Mouse (Mus musculus) cerebellum, postnatal 10 days (tissue): ENCODE results near the gene Wars2.

Experiments used
- DNase-seq, 2 experiments: peaks; one replicate each; pipeline ENCODE4 v3.0.0; 2021; ENCODE audit warnings: mixed read lengths in 2 of 2

Gene Wars2

DNA sequence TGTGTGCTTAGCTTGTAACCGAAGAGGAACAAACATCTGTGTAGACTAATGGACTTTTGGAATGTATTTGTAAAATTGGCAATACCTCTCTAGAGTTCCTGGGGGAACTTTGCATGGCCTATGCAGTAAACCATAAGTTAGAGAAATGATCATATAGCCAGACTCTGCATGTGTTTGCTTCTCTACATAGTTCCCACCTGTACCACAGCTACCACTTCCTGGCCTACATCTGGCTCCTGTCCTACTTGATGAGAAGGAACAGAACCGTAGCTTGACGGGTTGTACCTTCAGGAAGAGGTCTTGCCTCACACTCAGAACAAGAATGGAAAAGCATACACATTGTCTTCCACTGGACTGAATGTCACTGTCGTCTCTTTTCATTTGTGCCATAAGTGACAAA lies 52.7 kb downstream of the Wars2 start:
- DNase-seq: no peak

DNA sequence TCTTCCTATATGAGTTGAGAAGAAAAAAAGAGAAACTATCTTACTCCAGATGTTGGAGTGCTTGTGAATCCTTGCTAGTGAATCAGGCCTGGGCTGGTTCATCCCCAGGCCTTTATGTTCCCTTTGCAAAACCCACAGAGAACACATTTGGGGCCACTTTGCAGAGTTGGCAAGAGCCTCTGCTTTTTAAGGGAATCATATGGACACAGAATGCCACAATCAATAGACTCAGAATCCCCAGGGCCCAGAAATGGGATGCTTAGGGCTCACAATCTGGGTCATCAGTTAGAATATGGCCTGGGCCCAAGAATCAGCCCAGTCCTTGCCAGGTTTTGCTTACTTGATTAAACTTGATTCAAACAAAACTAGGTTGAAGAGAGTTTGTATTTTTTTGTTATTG lies 62.5 kb downstream of the Wars2 start:
- DNase-seq: peak; percentile 18 to 34

DNA sequence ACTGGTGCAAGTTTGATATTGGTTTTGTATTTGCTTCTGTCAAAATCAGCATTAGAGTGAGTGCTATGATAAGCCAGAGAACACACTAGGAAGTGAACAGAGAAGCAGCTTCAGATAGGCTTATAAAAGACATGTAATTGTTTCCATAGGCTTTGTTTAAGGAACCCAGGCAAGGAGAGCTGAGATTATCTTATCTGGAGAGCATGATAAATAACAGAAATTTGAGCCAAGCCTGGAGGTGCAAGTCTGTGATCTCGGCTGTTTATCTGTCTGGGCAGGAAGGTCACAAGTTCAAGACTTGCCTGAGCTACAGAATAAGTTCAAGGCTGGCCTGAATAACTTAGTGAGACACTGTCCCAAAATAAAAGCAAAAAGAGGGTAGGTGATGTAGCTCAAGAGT lies 67.5 kb downstream of the Wars2 start:
- DNase-seq: no peak

DNA sequence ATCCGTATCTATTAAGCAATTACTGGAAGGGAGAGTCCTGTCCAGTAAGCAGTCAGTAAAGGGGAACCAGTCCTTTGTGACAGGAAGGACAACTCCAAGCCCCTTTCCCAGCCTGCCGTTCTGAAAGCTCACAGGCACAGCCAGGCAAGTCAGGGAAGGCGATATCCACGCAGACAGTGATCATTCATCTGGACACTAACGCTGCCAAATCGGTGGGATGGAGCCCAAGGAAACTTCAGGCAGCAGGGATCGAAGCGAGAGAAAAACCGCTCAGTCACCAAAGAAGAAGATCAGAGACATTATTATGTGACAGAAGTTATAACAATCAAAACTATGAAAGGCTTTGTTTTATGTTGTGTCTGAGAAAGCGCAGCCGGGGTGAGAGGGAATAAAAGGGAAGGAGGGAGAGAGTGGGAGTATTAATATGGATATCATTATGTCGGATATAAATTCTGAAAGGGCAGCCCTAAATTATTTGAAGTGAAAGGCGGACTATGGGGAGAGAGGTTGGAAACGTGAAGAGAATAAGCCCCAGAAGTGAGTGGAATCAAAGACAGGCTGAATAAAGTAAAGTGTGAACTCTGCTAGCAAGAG lies 70.3 kb downstream of the Wars2 start:
- peak; percentile 18 to 41 for DNase-seq

DNA sequence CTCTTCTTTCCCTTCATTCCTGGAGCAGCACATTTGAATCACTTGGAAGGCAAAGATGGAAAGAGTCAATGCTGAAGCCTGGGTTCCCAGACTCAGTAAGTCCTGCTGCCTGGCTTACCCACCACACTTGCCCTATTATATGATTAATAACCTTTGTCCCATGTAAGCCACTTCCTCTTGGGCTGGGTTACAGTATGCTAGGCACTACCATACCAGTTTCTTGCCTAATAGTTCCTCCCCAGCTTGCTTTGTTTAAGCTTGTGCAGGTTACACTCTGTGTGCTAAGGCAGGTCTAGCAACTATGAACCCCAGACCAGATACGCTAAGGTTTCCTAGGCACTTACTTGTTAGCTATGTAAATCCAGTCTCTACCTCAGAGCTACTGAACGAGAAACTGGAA lies 86.9 kb downstream of the Wars2 start:
- no peak for DNase-seq

DNA sequence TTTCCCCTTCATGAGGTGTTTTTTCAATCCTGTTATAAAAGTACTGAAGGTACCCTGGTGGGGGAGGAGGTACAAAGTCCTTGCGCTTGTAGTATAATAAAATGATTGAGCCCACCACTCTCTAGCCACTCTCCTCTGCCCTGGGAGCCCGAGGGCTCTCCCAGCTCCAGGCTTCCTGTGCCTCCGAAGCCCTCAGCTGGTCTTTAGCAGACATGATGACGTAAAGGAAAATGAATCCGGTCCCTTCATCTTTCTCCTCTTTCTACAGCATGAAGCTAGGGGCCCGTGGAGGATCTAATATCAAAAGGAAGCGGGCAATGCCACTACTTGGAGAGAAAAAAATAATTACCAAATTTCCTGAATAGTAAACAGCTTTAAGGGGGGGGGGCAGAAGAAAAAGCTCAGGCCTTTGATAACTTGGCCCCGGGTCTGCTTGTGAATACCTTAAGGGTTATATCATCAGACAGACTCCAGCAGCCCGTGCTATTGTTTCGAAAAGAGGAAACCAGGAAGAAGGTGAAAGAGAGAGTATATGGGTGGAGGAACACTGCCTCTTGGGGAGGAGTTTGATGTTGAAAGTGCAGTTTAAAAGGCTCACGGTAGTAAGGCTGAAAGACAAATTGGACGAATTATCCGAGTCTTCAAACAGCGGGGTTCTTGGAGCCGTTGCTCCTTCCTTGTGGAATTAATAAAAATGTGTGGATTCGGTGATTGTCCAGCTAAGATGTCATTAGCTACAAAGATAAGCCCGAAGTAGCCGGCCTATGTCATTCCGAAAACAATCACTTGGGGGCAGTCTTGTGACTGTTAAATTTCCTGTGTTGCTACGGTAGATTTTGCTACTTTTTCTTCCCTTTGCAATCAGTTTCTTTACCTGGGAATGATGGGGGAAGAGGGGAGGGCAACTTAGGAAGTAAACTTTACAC lies 92.8 kb downstream of the Wars2 start:
- DNase-seq: peak; percentile 75 to 83

DNA sequence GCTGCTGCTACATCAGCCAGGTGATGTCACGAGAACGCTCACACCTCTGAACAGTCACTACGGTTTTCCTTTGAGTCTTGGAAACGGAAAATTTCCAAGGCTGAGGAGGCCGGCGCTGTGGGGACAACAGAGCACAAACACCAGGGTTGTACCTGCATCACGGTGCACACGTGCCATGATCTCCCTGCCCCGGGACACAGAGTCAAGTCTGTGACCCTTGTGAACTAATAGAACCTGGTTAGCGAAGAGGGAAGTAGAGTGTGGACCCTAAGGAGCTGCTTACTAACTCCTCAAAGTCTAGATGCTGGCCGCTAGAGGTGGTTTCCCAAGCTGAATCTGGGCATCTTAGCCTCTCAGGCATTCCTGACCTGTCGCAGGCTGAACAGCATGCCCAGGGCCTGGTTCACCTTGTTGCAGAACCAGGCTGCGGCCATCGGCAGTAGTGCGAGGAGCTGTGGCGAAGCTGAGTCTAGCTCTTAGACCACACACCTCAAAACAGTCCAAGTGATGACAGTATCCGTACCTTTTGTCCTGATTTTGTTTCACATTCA lies 93.5 kb downstream of the Wars2 start:
- peak in 1 of 2 experiments; percentile 19 for DNase-seq

DNA sequence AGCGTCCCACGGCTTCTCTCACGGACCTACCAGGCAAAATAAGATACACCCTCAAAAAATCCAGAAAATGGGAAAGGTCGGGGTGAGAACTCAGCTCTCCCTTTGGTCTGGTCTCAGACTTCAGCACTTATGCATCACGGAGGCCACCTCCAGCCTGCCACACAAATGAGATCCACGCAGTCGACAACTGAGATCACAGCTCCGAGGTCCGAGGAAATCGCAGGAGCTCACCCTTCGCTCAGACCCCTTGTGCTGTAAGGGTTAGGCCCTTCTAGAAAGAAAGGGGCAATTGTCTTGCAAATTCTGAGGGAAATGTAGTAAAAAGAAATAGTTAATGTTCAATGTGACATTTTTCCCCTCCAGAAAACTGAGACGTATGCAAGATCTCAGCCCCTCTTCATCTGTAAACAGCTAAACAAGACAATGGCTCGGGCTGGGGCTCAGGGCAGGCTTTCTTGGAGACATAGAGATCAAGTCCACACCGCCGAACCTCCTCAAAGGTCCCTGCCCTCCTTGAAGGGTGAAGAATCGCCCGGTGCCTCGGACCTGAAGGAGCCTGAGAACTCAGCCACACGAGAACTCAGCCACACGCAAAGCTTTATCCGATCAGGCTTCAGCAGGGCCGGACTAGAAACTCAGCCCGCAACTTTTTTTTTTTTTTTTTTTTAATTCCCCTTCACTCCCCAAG lies 94.4 kb downstream of the Wars2 start:
- peak in 1 of 2 experiments; percentile 20 for DNase-seq

DNA sequence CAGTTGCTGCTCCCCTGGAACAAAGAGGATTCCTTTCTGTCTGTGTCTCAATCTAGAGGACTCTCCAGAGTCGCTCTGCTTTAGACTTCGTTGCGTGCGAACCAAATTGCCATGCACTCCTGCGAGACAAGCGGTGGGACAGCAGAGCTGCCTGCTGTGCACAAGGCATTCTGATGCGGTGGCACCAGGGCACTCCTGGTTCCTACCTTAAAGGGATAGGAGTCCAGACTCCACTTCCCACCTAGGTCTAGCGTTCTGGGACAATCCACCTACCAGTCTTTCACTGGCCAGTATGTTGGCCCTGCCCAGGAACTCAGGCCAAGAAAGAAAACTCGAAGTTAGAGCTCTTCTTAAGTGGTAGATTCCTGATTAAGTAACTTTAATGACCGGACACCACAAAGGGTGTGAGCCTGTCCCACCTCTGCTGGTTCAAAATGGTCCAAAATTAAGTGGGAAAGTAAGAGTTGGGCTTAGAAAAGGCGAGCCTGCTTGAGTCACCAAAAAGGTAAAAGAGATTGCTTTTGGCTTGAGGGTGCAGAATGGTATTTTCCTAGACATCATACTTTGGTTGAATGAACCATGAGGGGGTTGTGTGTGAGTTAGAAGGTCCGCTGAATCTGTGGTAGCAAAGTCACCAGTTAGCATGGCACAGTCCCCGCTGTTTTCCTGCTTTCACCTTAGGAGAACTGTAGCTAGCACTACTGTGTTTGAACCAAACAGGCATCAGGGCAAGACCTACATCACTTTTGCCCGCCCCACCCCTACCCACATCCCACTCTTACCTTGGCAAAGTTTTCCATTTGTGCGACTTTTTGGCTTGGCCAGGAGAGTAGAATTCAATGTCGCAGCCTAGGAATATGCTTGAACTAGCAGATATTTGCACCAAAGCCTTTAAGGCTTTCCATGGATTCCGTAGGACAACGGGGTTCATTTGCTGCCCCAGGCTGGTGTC lies 95.2 kb downstream of the Wars2 start:
- DNase-seq: peak in 1 of 2 experiments; percentile 12

DNA sequence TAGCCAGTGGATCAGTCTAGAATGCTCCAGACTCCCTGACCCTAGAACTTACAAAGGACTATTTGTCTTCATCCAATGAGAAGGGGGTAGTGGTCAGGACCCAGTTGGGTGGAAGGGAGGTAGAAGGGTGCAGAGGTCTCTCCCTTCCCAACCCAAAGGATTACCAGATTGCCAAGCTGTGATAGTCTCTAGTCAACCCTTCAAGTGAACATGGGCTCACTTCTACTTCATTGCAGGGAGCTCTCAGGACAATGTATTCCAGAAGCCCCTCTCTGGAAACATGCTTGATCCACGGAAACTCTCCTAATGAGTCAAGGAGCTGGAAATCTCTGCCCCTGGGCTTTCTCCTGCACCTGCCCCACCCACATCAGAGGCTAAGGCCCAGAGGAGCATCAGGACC lies 97.8 kb downstream of the Wars2 start:
- DNase-seq: peak in 1 of 2 experiments; percentile 9

DNA sequence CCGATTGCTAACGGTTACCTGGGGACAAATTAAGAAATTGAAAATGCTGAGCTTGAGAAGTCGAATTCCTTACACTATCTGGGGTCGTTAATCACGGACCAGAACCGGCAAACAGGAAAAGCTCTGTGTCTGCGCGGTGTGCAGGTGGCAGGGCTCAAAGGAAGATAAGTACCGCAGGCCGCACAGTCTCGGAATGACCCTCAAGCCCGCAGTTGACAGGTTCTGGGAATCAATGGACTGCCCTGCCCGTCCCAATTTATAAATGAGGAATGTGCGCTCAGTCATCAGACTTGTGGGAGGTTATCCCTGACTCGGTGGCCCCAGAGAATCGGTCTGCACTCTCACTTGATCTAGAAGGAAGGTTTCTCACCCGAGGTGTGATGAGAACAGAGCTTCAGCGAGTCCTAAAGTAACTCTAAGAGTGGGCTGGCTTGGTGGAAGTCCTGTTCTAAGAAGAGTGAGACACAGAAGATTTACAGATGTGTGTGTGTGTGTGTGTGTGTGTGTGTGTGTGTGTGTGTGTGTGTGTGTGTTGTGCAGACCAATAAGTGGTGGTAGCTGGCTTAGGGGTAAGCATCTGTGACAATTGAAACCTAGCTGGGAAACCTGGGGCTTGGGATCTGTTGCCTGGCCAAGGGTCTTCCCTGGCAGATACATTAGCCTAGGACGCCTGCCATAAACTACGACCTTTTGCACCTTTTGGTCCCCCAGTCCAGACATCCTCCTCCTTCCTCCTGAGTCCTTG lies 98.6 kb downstream of the Wars2 start:
- peak in 1 of 2 experiments; percentile 16 for DNase-seq

DNA sequence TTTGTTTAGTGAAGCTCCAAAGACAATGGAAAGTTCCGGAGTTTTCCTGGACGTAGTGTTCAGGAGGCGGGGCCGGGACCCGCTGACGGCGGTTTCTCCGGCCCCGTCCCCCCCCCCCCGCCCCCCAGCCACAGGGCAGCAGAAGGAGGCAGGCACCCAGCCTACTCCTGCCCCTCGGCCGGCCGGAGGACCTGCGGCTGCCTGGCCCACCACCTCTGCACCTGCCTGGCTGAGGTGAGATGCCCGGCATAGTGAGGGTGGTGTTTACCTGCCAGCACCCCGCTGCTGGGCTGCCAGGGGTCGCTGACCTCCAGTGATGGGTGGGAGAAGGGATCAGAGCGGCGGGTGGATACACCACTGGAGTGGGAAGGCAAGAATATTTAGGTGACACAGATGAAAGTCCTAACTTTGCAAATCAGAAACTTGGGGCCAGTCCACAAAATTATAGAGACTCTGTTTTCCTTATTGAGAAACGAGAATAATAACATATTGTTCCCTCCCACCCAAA lies 99.4 kb downstream of the Wars2 start, which contains the start of gene Tbx15:
Gene Tbx15 (plus strand): TSS at position 169 of the 508 bp plus-strand sequence.
- DNase-seq: peak in 1 of 2 experiments; percentile 17

DNA sequence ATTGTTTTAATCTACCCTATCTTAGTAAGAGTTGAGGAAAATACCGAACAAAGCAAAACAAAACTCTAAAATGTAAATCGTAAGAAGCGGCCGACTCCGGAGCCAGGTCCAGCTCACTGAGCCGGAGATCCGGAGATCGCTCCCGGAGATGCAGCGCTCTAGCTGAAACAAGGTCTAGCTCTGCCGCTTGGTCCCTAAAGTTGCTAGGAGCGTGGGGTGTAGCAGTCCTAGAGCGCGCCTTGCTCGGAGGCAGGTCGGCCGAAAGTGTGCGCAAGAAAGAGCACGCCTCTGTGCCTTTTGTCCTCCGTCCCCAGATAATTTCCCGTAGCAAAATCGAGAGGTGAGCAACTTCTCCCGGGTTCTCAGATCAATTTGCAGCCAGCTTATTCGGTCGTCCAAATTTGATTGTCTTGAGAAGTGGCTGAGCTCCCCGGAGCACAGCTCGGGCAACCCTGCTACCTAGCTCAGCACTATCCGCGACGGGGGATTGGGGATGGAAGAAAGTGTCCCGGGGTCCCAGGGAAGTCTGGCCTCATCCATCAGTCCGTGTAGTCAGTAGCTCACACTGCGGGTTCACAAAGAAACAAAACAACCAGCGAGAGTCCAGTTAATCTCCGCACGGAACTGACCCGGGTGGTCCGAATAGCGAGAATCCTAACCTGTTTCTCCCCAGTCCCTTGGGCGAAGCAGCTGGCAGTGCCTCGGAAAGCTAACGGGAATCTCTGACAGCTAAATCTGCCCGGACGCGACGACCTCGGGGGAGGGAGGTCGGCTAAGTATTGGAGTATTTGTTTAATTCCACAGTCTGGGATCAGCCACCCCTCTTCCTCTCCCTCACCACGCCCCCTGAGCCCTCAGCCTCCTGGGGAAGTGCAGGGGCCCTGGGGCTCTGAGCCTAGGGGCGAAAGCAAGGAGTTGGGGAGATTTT lies 100.2 kb downstream of the Wars2 start:
- peak in 1 of 2 experiments; percentile 35 for DNase-seq

DNA sequence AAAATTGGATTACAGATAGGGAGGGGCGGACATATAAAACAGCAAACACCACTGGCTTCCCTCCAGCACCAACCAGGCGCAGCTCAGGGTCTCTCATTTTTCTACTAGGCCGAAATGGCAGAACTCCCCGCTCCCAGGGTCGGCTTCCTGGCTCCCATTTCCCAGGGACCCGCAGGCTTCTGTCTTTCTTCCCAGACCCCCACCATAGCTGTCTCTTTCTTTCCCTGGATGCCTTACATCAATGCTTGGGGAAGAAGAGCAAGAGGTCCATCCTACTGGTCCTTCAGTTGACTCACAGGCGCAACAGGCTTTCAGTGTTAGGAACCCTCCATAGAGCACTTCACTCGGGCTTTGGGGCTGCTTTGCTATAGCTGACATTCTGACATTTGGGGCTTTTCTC lies 101.6 kb downstream of the Wars2 start:
- DNase-seq: no peak

DNA sequence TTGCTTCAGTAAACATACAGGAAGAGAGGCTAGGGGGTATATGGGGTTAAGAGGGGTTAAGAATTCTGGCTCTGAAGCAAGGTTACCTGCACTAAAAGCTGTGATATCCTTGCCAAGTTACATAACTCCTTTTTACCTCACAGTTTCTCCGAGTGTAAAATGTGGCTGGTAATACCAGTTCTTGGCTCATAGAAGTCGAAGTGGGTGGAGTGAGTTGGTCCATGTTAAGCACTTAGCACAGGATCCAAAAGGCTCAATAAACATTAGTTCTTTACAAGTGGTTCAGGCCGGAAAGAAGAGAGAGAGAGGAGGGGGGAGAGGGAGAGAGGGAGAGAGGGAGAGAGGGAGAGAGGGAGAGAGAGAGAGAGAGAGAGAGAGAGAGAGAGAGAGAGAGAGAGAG lies 104.5 kb downstream of the Wars2 start:
- no peak for DNase-seq

DNA sequence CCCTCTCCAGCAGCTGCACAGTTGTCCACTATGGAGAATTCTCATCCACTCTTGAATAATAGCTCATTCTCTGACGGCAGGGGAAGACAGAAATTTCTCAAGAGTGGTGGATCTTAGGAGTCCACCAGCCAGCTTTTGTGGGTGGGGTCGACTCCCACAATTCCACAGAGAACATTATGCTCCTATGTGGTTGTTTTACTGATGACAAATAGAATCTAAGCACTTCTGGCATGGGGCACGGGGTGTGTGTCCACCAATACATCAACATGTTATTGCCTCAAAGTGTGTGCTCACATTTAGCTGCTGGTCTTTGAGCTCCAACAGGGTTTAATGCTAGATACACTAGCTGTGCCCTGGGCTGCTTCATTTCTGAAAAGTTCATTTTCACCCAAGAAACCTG lies 105.8 kb downstream of the Wars2 start:
- no peak for DNase-seq

DNA sequence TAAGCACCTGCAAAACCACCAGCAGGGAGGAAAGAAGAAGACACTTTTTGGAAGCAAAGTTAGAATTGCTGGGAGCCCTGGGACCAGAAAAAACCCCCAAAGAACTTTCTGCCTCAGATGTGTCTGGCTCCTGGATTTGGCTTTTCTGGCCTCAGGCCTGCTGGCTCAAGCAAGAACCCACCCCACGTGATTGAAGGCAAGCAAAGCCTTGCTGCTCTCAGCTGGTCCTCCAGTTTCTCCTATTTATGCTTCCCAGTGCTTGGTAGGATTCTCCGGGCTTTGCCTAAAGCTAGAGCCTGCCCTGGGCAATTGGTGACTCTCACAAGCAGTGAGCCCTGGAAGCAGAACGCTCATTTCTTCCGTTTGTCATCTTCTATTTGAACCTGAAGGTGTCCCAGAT lies 106.7 kb downstream of the Wars2 start:
- DNase-seq: peak in 1 of 2 experiments; percentile 11

DNA sequence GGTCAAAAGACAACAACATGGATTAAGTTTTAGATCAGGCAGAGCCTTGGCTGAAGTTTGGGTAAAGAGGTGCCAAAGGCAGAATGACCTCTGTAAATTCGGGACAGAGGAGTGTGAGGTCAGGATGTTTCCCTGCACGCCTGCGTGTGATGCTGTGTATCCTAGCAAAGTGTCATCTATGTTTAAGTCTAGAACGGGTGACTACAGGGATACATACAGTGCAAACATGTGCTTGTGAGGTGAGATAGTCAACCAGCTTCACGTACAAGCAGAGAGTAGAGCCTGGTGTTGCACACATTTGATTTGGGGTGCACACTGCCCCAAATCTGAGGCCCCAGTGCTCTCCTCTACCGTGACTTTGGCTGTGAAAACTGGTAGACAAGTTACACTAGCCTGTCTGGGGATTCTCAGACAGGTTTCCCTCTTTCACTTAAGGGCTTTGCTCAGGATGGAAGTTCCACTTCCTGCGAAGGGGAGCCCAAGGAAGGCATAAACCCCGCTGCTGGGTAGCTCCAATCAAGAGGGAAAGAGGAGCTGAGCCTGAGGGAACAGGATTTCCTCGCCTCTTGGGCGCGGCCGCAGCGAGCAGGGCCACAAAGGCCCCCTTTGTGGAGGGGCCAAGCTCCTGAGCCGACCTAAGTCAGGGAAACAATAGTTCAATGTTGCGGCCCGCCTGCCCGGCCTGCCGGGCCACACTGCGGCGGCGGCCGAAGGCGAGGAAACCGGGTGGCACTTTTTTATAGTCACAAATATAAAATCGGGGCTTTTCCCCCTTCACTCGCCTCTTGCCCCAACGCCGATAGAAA lies 107.3 kb downstream of the Wars2 start:
- peak in 1 of 2 experiments; percentile 11 for DNase-seq
